Mouse (Mus musculus) forebrain, postnatal 0 days (tissue): ENCODE data around the gene Clpb. TPM values are rescaled to one million over a fixed set of nuclear protein-coding genes. Genes with fewer than 3 reads are reported as not detected.
A peak's percentile ranks its signal among the peaks of the same experiment; 100 is the strongest.

Experiments used
- ATAC-seq: fragments of 200-750 bp; cut with Nextera tagmentation; 2 replicates; pipeline ENCODE4 v1.8.0; 2017; ENCODE audit warnings: mild to moderate bottlenecking, moderate library complexity
- DNase-seq: peaks from one replicate; pipeline ENCODE4 v3.0.0-alpha.2; 2015
- H3K27ac ChIP-seq: fragments of 300-500 bp; sonication (generic); 2 replicates; pipeline ENCODE4 v1.5.1; 2014; ENCODE audit warnings: low read depth, mild to moderate bottlenecking, antibody characterized with exemption, low read length, moderate library complexity, mixed read lengths
- H3K27me3 ChIP-seq: fragments of 300-500 bp; sonication (generic); 2 replicates; pipeline ENCODE4 v1.6.1; 2014; ENCODE audit warnings: mild to moderate bottlenecking, low read length, mixed read lengths; ENCODE audit not compliant: insufficient read depth
- H3K36me3 ChIP-seq: fragments of 300-500 bp; sonication (generic); 2 replicates; pipeline ENCODE4 v1.6.1; 2014; ENCODE audit warnings: mild to moderate bottlenecking, moderate library complexity; ENCODE audit not compliant: insufficient read depth
- H3K4me1 ChIP-seq: fragments of 300-500 bp; sonication (generic); 2 replicates; pipeline ENCODE4 v1.6.1; 2014; ENCODE audit warnings: antibody characterized with exemption; ENCODE audit not compliant: insufficient read depth
- H3K4me2 ChIP-seq: fragments of 300-500 bp; sonication (generic); 2 replicates; pipeline ENCODE4 v1.6.1; 2014; ENCODE audit warnings: low read depth, mild to moderate bottlenecking, moderate library complexity
- H3K4me3 ChIP-seq: fragments of 300-500 bp; sonication (generic); 2 replicates; pipeline ENCODE4 v1.5.1; 2014; ENCODE audit warnings: low read depth, low read length, mixed read lengths
- H3K9ac ChIP-seq: fragments of 300-500 bp; sonication (generic); 2 replicates; pipeline ENCODE4 v1.6.1; 2014; ENCODE audit warnings: mild to moderate bottlenecking
- H3K9me3 ChIP-seq: fragments of 300-500 bp; sonication (generic); 2 replicates; pipeline ENCODE4 v1.6.1; 2016; ENCODE audit warnings: low read length
- CTCF ChIP-seq: sonication (generic); IDR thresholded peaks from 2 replicates; pipeline ENCODE4 v1.5.1; 2016; ENCODE audit warnings: antibody characterized with exemption, control low read depth, low read depth
- WGBS: fragments of 180-500 bp; shearing (Covaris S2); extraction: QIAGEN DNeasy Blood & Tissue Kit; methylation state at CpG from one replicate; pipeline ENCODE4 v1.1.7; 2014; 5-methylcytosine and 5-hydroxymethylcytosine counted together
- polyA plus RNA-seq: library from polyadenylated mRNA; unstranded; fragments of >200 nt; fragmentation: Nextera tagmentation; extraction: Ambion mirVana; gene quantifications from 2 replicates; pipeline ENCODE4 v1.2.1, GENCODE M21; 2015
- total RNA-seq: library from RNA; depleted of rRNA; stranded (reverse); fragments of >200 nt; gene quantifications from 2 replicates; pipeline ENCODE4 v1.2.3, GENCODE M21; 2014

The Clpb gene
- total and polyA plus RNA-seq, 2 experiments from 2014 or later, result 38.3 to 45.9 TPM

- Histone ChIP-seq H3K4me2 (no peak overlapping the region), H3K36me3 (no peaks in the 10 kb centered on the region), H3K9me3 (no peaks in the 10 kb centered on the region), H3K4me3 (no peak overlapping the region), H3K27ac (no peak overlapping the region), H3K27me3 (no peaks in the 10 kb centered on the region), H3K9ac (no peak overlapping the region), H3K4me1 (no peaks in the 10 kb centered on the region)
- 90% methylated on average over 3 of the region's 3 CpGs for WGBS
- no peak for ATAC-seq
- no peak for TF ChIP-seq CTCF
- DNase-seq, result no peak
Observed at GRCm38 (mm10) chr7:101720356-101720755, 56.9 kb downstream of the Clpb start.

GRCm38 (mm10) chr7:101725081-101725480 is 61.6 kb downstream of the Clpb start:
- no peaks in the 10 kb centered on the region for H3K27me3 ChIP-seq
- H3K36me3 ChIP-seq, result 0 out of 2 replicates have a peak, but pooled peaks cover 3% of the 10 kb centered on the region
- no peaks in the 10 kb centered on the region for H3K4me1 ChIP-seq
- DNase-seq (peak; percentile 13), ATAC-seq (no peak)
- no peak overlapping the region for H3K4me3 ChIP-seq
- peak; percentile 55 for TF ChIP-seq CTCF
- no peak overlapping the region for H3K4me2 ChIP-seq
- H3K27ac ChIP-seq, result no peak overlapping the region
- 40% methylated on average over 4 of the region's 4 CpGs for WGBS
- H3K9me3 ChIP-seq, result no peaks in the 10 kb centered on the region
- H3K9ac ChIP-seq, result no peak overlapping the region

DNA sequence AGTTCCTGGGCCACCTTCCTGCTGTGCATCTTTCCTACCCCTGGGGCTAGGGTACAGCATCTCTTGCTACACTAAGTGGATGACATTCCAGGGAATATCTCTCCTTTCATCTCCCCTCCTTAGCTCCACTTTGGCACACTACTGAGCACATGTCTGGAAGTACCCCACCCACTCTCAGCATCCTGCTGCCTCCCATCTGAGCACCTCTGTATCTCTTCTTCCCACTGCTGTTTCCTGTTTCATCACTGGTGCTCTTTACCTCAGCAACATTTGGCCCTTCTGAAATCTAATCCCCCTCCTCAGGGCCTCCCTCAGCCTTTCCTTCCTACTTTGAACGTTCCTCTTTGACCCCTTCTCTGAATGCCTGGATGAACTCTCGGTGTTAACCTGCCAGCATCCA is 63.5 kb downstream of the Clpb start:
- ATAC-seq (0 out of 2 replicates have a peak, but pooled peaks have one; percentile 23), DNase-seq (no peak)
- Histone ChIP-seq H3K27ac (no peak overlapping the region; the same call in 1 of the 2 replicates), H3K4me2 (no peak overlapping the region), H3K4me3 (no peak overlapping the region), H3K9me3 (no peaks in the 10 kb centered on the region), H3K36me3 (0 out of 2 replicates have a peak, but pooled peaks cover 3% of the 10 kb centered on the region), H3K9ac (no peak overlapping the region), H3K4me1 (no peaks in the 10 kb centered on the region), H3K27me3 (no peaks in the 10 kb centered on the region)
- no peak for TF ChIP-seq CTCF
- 37% methylated on average over 2 of the region's 2 CpGs for WGBS

DNA sequence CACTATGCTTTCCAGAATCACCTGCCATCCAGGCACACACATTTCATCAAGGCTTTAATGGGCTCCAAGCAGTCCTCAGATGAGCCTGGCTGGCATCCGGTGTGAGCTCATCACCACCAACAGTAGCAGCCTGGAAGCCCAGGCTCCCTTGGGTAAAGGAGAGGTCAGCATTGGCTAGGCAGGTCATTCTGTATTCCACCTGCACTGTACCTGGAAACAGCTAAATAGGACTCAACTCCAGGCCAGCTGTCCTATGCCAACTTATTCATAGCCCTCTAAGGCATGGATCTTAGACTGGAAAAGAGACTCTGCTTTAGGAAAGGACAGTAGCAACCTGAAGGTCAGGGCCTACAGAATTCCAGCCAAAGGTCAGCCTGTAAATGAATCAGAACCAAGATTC is 68.7 kb downstream of the Clpb start:
- no peak for TF ChIP-seq CTCF
- WGBS, result 91% methylated on average over 1 of the region's 1 CpGs
- Histone ChIP-seq H3K9me3 (no peaks in the 10 kb centered on the region), H3K27ac (no peak overlapping the region), H3K4me2 (no peak overlapping the region), H3K4me1 (no peaks in the 10 kb centered on the region), H3K4me3 (no peak overlapping the region), H3K27me3 (no peaks in the 10 kb centered on the region), H3K9ac (no peak overlapping the region), H3K36me3 (0 out of 2 replicates have a peak, but pooled peaks cover 3% of the 10 kb centered on the region)
- ATAC-seq (no peak), DNase-seq (no peak)

DNA sequence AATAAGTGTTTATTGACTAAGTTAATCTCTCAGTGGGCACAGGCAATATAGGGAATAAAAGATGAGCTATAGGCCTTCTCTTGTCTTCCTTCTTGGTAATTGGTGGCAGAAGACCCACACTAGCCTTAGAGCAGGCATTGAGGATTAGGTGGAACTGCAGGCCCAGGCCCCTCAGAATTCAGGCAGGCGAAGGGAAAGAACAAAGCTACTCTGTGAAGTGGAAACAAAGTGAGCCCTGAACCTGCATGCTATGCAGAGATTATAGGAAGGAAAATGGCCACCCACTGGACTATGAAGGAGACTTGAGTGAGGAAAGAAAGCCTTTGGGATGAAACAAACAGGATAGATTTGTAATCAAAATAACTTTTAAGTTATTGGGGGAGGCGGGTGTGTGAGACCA is 69.6 kb downstream of the Clpb start:
- no peaks in the 10 kb centered on the region for H3K36me3 ChIP-seq
- H3K9me3 ChIP-seq, result no peaks in the 10 kb centered on the region
- DNase-seq (no peak), ATAC-seq (no peak)
- no peak overlapping the region for H3K4me3 ChIP-seq
- no peak overlapping the region for H3K9ac ChIP-seq
- TF ChIP-seq CTCF, result no peak
- no peaks in the 10 kb centered on the region for H3K27me3 ChIP-seq
- H3K4me2 ChIP-seq, result no peak overlapping the region
- no peak overlapping the region for H3K27ac ChIP-seq
- H3K4me1 ChIP-seq, result no peaks in the 10 kb centered on the region
- WGBS, result 43% methylated on average over 2 of the region's 2 CpGs

DNA sequence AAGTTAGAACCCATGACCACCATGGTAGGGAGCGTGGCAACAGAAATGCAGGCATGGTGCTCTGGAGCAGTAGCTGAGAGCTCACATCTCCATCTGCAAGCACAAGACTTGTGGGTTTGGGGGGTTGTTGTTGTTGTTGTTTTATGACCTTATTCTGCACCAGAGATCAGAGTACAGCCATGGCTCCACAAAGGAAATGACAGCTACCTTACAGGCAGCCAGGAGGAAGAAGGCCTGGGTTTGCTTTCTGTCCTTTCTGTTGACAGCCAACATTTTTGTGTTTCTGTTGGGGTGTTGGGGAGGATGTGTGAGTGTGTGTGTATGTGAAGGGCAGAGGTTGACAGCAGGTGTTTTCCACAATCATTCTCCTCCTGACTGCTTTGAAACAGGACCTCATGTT is 71.9 kb downstream of the Clpb start:
- 97% methylated on average over 1 of the region's 1 CpGs for WGBS
- Histone ChIP-seq H3K4me2 (no peak overlapping the region), H3K4me1 (no peaks in the 10 kb centered on the region), H3K9me3 (no peaks in the 10 kb centered on the region), H3K27me3 (no peaks in the 10 kb centered on the region), H3K36me3 (no peaks in the 10 kb centered on the region), H3K9ac (no peak overlapping the region), H3K27ac (no peak overlapping the region), H3K4me3 (no peak overlapping the region)
- TF ChIP-seq CTCF, result no peak
- DNase-seq, result no peak
- no peak for ATAC-seq

DNA sequence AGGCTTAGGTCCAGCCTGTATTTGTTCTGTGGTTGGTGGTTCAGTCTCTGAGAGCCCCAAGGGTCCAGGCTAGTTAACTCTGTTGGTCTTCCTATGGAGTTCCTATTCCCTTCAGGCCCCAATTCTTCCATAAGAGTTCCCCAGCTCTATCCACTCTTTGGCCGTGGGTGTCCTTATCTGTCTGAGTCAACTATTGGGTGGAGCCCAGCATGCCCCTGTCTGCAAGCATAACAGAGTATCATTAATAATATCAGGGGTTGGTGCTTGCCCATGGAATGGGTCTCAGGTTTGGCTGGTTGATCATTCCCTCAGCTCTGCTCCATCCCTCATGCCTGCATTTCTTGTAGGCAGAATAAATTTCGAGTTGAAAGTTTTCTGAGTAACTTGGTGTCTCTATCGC is 74.3 kb downstream of the Clpb start:
- TF ChIP-seq CTCF, result no peak
- DNase-seq (no peak), ATAC-seq (no peak)
- no peaks in the 10 kb centered on the region for H3K4me1 ChIP-seq
- H3K4me3 ChIP-seq, result no peak overlapping the region
- no peaks in the 10 kb centered on the region for H3K36me3 ChIP-seq
- H3K9ac ChIP-seq, result no peak overlapping the region
- H3K4me2 ChIP-seq, result no peak overlapping the region
- no peaks in the 10 kb centered on the region for H3K27me3 ChIP-seq
- H3K9me3 ChIP-seq, result no peaks in the 10 kb centered on the region
- WGBS, result 85% methylated on average over 3 of the region's 3 CpGs
- no peak overlapping the region for H3K27ac ChIP-seq

- no peaks in the 10 kb centered on the region for H3K27me3 ChIP-seq
- no peaks in the 10 kb centered on the region for H3K9me3 ChIP-seq
- no peak overlapping the region for H3K27ac ChIP-seq
- no peaks in the 10 kb centered on the region for H3K36me3 ChIP-seq
- WGBS, result 17% methylated on average over 1 of the region's 1 CpGs
- no peak overlapping the region for H3K4me3 ChIP-seq
- no peak overlapping the region for H3K4me2 ChIP-seq
- DNase-seq (no peak), ATAC-seq (peak; percentile 62)
- no peaks in the 10 kb centered on the region for H3K4me1 ChIP-seq
- H3K9ac ChIP-seq, result no peak overlapping the region
- TF ChIP-seq CTCF, result no peak
Observed at GRCm38 (mm10) chr7:101739602-101740001, 76.2 kb downstream of the Clpb start.
